Mouse (Mus musculus): Measurements from ENCODE around the gene Ttc3. TPM values are rescaled to one million over a fixed set of nuclear protein-coding genes. Genes with fewer than 3 reads are reported as not detected.

The Ttc3 gene
- polyA plus RNA-seq, 1 experiment from 2014 or later = 237 TPM

DNA sequence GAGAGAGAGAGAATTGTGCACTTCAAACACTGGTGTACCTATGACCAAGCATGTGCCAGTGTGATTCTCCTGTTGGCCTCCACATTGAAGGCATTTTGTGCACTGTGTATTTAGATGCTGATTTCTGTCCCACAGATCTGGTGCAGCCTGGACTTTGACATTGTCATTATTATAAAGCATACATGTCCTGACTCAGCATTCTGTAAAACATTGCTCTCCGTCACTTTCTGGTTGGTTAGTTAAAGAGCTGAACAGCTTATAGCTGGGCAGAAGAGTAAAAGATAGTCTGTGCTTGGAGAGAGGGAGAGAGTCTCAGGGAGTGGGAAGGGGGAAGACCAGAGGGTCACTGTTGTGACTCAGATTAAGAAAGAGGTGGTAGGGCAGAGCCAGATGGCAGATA, 24.7 kb upstream of the Ttc3 start:
- peaks cover 7% of the 10 kb centered on the region; the same call in 1 of the 2 replicates for H3K4me1 ChIP-seq
- WGBS = 74% methylated on average over 1 of the region's 1 CpGs
- H3K27ac ChIP-seq = no peak overlapping the region
- H3K9me3 ChIP-seq = no peaks in the 10 kb centered on the region
- no peak overlapping the region for H3K4me3 ChIP-seq
- no peaks in the 10 kb centered on the region for H3K36me3 ChIP-seq
- ATAC-seq (ENCODE audit: insufficient number of reproducible peaks, low FRiP score, low TSS enrichment, low read depth) = no peak
- no peaks in the 10 kb centered on the region for H3K27me3 ChIP-seq
- no peak overlapping the region for H3K9ac ChIP-seq
- H3K4me2 ChIP-seq = no peak overlapping the region

DNA sequence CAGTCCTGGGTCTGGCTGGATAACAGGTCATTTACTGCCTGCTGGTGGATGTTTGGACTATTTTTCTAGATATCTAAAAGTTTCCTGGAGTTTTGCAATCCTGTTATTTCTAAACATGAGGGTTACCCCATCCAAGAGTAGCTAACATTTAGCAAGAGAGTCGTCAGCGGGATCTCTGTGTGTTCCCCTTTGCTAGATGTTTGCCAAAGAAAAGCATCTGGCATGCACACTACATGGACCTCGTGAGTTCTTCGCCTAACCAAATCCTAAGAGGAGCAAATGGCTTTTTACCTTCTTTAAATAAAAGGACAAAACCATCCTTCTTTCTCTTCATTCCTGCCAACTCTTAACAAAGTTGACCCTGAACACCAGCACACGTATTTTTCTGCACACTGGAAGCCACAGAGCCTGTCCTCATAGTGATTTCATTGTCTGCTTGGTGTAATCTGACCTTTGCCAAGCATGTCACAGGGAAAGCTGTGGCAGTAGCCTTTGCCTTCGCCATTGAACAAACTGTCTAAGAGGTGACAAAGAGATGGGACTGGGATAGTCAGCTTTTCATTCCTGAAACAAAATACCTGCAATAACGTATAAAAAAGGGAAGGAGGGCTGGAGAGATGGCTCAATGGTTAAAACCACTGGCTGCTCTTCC, 23.2 kb upstream of the Ttc3 start:
- peaks cover 7% of the 10 kb centered on the region; the same call in 1 of the 2 replicates for H3K4me1 ChIP-seq
- no peaks in the 10 kb centered on the region for H3K36me3 ChIP-seq
- no peaks in the 10 kb centered on the region for H3K9me3 ChIP-seq
- no peak overlapping the region for H3K4me2 ChIP-seq
- H3K27ac ChIP-seq = no peak overlapping the region
- no peak overlapping the region for H3K9ac ChIP-seq
- 67% methylated on average over 7 of the region's 7 CpGs for WGBS
- no peak for ATAC-seq (ENCODE audit: insufficient number of reproducible peaks, low FRiP score, low TSS enrichment, low read depth)
- no peak overlapping the region for H3K4me3 ChIP-seq
- no peaks in the 10 kb centered on the region for H3K27me3 ChIP-seq

DNA sequence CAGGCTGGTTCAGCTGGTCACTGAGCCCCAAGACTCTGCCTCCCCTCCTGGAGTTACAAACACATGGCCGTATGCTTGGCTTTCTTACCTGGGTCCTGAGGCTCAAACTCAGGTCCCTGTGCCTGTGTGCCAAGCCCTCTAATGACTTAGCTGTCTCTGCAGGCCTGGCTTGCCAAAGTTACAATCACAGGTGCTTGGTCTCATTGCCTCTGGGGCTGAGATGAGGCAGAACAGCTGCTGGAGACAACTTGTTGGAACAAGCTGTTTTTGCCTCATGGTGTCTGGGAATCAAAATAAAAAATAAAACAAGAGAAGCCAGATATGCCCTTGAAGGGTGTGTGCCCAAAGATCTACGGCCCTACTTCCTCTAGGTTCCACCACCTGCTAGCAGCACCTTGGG, 21.6 kb upstream of the Ttc3 start:
- ATAC-seq (ENCODE audit: insufficient number of reproducible peaks, low FRiP score, low TSS enrichment, low read depth) = no peak
- Histone ChIP-seq H3K9me3 (no peaks in the 10 kb centered on the region), H3K4me2 (no peak overlapping the region)

DNA sequence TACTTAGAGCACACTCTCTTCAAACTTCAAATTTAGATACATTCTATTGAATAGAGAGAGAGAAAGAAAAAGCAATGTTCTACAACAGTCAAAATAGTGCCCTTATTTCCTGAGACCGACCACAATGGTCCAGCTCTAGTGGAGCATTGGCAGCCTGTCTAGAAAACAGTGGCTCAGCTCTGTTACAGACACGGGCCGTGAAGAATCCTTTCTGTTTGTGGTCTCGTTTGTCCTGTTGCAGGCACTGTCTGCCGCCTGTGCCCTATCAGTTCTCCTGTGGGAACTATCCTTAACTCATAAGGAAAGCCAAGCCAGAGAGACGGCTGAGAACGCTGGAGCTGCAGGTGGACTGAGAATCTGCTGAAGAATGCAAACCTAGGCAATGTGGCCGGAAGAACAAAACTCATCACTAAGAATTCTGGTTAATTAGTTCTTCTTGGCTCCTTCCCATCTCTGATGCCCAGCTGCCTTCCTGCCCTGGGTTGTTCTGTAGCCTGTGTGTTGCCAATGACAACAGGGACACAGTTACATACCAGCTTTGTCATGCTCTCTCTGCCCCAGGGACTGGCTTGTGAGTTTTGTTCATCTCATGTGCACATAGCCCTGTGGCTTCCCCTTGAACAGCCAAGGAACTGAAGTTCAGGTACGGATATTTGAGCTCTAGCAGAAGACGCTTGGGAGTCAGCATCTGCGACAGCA, 20.7 kb upstream of the Ttc3 start:
- 58% methylated on average over 11 of the region's 11 CpGs for WGBS
- Histone ChIP-seq H3K4me1 (peaks cover 7% of the 10 kb centered on the region; the same call in 1 of the 2 replicates), H3K9me3 (no peaks in the 10 kb centered on the region), H3K9ac (no peak overlapping the region), H3K4me3 (no peak overlapping the region), H3K27ac (peak overlapping the region; percentile 38; the same call in 1 of the 2 replicates), H3K36me3 (no peaks in the 10 kb centered on the region), H3K4me2 (no peak overlapping the region), H3K27me3 (no peaks in the 10 kb centered on the region)
- ATAC-seq (ENCODE audit: insufficient number of reproducible peaks, low FRiP score, low TSS enrichment, low read depth) = no peak; the same call in 1 of the 2 replicates

More for the DNA sequence above, 21.6 kb upstream of the Ttc3 start:
- Histone ChIP-seq H3K36me3 (no peaks in the 10 kb centered on the region), H3K4me3 (no peak overlapping the region), H3K27ac (no peak overlapping the region), H3K27me3 (no peaks in the 10 kb centered on the region), H3K9ac (no peak overlapping the region), H3K4me1 (peaks cover 7% of the 10 kb centered on the region; the same call in 1 of the 2 replicates)
- 65% methylated on average over 2 of the region's 2 CpGs for WGBS

DNA sequence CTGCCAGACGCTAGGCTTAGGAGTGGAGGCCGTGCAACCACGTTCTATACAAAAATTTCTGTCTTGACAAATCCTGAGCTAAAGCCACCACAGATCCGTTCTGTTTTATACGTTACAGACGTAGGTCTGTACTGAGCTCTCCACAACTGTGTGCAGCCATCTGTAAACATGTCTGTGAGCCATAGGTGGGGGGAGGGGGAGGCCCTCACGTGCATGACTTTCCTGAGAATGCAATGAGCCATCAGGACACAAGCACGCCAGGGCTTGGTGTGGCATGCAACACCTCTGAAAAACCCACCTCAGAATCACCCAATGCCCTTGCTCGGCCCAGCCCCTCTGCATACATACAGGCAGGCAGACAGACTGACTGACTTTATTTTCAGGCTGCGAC, 20.1 kb upstream of the Ttc3 start:
- WGBS = 53% methylated on average over 10 of the region's 10 CpGs

DNA sequence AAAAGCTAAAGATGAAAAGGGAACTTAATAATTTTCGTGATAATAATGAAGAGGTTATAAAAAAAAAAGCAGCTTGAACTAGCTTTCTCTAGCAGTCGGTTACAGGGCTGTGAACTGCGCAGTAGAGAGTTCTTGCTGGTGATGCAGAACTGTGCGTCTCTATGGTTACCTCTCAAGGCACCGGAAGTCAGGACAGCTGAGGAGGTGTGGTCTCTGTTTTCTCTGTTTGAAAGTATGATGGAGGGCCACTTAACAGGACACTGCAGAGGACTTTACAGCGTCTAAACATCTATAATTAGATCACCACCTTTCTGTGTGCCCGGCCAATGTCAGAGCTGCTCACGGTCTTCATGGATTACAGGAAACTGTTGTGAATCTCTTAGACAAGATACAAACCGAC, 16.0 kb upstream of the Ttc3 start:
- Histone ChIP-seq H3K9ac (no peak overlapping the region), H3K4me1 (peaks cover 7% of the 10 kb centered on the region; the same call in 1 of the 2 replicates), H3K9me3 (no peaks in the 10 kb centered on the region), H3K4me2 (no peak overlapping the region), H3K27me3 (no peaks in the 10 kb centered on the region), H3K4me3 (no peak overlapping the region), H3K36me3 (no peaks in the 10 kb centered on the region), H3K27ac (no peak overlapping the region)
- WGBS = 27% methylated on average over 9 of the region's 9 CpGs
- no peak for ATAC-seq (ENCODE audit: insufficient number of reproducible peaks, low FRiP score, low TSS enrichment, low read depth)

More for the DNA sequence above, 20.1 kb upstream of the Ttc3 start:
- Histone ChIP-seq H3K36me3 (no peaks in the 10 kb centered on the region), H3K4me3 (no peak overlapping the region), H3K27ac (no peak overlapping the region), H3K27me3 (no peaks in the 10 kb centered on the region), H3K4me2 (no peak overlapping the region), H3K9me3 (no peaks in the 10 kb centered on the region), H3K9ac (no peak overlapping the region), H3K4me1 (peaks cover 7% of the 10 kb centered on the region; the same call in 1 of the 2 replicates)
- no peak for ATAC-seq (ENCODE audit: insufficient number of reproducible peaks, low FRiP score, low TSS enrichment, low read depth)

DNA sequence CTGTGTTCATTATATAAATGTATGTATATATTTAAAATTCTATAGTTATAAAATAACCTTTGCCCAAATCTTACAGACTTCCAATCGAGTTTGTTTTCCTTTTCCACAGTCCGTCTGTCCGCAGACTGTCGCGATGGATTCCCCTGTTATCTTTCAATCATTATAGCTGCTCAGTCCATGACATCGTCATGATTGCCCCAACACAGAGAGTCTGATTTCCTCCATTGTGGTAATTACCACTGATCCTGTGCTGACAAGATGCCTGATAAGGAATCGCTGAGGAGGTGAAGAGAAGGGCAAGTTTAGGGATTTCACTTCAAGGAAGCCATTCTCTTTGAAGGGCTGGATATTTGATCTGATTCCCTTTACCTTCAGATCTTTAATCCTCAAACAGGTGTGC, 14.4 kb upstream of the Ttc3 start:
- Histone ChIP-seq H3K9me3 (no peaks in the 10 kb centered on the region), H3K4me3 (no peak overlapping the region), H3K4me1 (no peaks in the 10 kb centered on the region), H3K4me2 (no peak overlapping the region), H3K27me3 (no peaks in the 10 kb centered on the region), H3K9ac (no peak overlapping the region), H3K36me3 (no peaks in the 10 kb centered on the region), H3K27ac (no peak overlapping the region)
- no peak for ATAC-seq (ENCODE audit: insufficient number of reproducible peaks, low FRiP score, low TSS enrichment, low read depth)
- WGBS = 43% methylated on average over 7 of the region's 7 CpGs

DNA sequence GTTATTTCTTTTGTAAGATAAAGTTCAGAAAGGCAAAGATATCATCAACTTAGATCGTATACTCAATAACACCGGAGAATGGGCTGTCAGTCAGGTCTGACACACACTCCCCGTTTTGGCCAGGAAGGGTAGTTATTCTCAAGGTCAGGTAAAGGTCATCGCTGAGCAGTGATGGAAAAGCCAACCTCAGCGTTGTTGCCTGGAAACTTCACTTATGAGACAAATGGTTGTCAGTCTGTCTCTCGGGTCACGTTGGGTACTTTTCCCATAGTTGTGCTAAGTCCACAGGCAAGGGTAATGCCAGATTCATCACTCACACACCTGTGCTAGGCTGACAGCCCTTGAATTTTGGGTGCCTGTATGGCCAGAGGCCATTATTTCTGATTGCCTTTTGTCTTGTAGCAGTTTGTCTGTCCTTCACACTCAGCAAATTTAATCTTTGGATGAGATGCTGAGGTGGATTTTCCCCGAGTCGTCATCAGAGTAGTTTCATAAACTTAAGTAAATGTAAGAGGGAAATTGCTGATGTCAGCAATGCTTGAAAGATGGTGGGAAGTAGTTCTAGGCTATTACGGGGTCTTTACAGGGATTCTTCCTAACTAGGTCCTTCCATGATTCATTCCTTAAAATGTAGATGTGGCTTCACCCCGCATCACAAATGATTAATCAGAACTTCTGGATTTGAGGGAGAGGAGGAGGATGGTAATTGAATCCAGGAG, 13.5 kb upstream of the Ttc3 start:
- no peak overlapping the region for H3K4me2 ChIP-seq
- ATAC-seq (ENCODE audit: insufficient number of reproducible peaks, low FRiP score, low TSS enrichment, low read depth) = no peak
- H3K4me1 ChIP-seq = no peaks in the 10 kb centered on the region
- no peaks in the 10 kb centered on the region for H3K36me3 ChIP-seq
- no peaks in the 10 kb centered on the region for H3K9me3 ChIP-seq
- no peak overlapping the region for H3K4me3 ChIP-seq
- no peaks in the 10 kb centered on the region for H3K27me3 ChIP-seq
- WGBS = 62% methylated on average over 11 of the region's 11 CpGs
- H3K9ac ChIP-seq = no peak overlapping the region
- H3K27ac ChIP-seq = no peak overlapping the region

DNA sequence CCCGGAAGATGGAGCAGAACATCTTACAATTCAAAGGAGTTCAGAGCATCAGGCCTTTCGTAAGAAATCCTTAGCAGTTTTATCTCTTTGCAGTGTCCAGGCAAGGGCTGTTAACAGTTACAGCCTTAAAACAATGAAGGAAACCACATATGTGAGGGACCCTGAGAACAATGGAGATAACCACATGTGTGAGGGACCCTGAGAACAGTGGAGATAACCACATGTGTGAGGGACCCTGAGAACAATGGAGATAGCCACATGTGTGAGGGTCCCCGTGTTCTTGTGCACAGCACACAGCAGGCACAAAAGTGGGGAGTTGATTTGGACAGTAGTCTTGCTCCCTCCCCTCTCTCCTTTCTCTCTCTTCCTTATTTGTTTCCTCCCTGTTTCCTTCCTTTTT, 12.3 kb upstream of the Ttc3 start:
- no peak overlapping the region for H3K4me3 ChIP-seq
- ATAC-seq (ENCODE audit: insufficient number of reproducible peaks, low FRiP score, low TSS enrichment, low read depth) = no peak

DNA sequence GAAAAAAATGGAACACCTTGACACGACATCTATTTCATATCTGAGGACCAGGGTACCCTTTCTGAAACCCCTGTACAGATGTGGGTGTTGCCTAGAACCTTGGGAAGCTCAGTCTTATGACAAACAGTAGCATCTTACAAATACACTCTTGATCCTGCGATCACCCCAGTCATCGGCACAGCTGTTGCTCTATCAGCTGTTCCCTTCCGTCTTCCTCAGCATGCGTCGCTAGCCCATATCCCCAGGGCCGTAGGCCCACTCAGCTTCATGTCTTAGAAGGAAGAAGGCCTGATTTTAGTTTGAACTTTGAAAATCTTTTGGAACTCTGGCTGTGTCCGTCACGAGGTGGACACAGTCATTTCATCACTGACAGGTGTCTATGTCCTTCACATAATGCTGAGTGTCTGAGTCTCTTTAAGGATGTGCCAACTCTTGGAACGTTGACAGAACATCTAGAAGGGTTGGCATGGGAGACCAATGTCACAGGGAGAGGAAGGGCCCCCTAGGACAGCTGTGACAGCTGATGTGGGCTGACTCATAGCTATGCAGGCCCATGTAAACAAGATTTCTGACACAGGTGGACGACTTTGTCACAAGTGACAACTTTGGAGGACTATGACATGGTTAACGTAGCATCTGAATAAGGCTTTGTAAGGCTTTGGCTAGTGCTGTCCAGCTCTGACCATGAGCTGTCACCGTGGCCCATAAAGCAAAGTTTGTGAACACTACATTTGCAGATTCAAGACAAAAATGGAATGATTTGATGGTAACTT, 9.7 kb upstream of the Ttc3 start:
- peaks cover 3% of the 10 kb centered on the region; the same call in 1 of the 2 replicates for H3K4me1 ChIP-seq
- no peak overlapping the region for H3K4me3 ChIP-seq
- H3K9me3 ChIP-seq = no peaks in the 10 kb centered on the region
- 82% methylated on average over 13 of the region's 13 CpGs for WGBS
- no peak overlapping the region for H3K9ac ChIP-seq
- H3K4me2 ChIP-seq = no peak overlapping the region
- H3K27ac ChIP-seq = no peak overlapping the region
- H3K36me3 ChIP-seq = 0 out of 2 replicates have a peak, but pooled peaks cover 9% of the 10 kb centered on the region
- H3K27me3 ChIP-seq = no peaks in the 10 kb centered on the region
- peak; percentile 49; the same call in 1 of the 2 replicates for ATAC-seq (ENCODE audit: insufficient number of reproducible peaks, low FRiP score, low TSS enrichment, low read depth)

More for the DNA sequence above, 12.3 kb upstream of the Ttc3 start:
- 87% methylated on average over 3 of the region's 3 CpGs for WGBS
- H3K36me3 ChIP-seq = no peaks in the 10 kb centered on the region
- H3K27me3 ChIP-seq = no peaks in the 10 kb centered on the region
- H3K27ac ChIP-seq = no peak overlapping the region
- H3K4me2 ChIP-seq = no peak overlapping the region
- H3K4me1 ChIP-seq = peaks cover 3% of the 10 kb centered on the region; the same call in 1 of the 2 replicates
- H3K9ac ChIP-seq = no peak overlapping the region
- H3K9me3 ChIP-seq = no peaks in the 10 kb centered on the region

DNA sequence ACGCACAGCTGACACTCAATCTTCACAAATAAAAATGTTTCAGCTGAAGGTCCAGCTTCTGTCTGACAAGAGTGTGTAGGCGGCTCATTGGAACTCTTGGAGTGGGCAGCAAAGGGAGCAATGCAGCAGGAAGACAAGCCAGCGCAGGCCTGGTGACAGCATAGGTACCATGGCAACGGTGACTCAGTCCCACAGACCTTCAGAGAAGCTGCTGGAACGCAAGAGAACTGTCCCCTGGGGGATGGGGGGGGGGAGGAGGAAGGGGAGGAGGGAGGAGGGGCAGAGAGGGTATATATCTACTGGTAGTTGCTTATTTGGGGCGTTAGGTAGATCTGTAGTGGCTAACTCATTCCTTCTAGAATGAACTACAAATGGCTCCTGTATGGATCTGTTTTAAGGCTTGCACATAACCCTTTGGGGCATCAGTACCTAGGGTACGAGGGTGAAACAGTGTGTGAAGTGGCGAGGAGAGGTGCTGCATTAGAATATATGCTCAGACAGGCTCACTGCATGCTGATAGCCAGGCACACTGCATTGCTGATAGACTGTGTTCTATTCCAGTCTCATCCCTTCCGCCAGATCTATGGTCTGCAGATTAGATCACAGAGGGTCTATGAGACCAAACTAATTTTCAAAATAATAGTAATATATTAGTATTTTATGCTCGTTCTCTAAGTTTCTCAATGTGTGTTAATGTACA, 8.1 kb upstream of the Ttc3 start:
- no peak; the same call in 1 of the 2 replicates for ATAC-seq (ENCODE audit: insufficient number of reproducible peaks, low FRiP score, low TSS enrichment, low read depth)
- no peaks in the 10 kb centered on the region for H3K9me3 ChIP-seq
- H3K9ac ChIP-seq = no peak overlapping the region
- H3K4me2 ChIP-seq = no peak overlapping the region
- peaks cover 12% of the 10 kb centered on the region; the same call in 1 of the 2 replicates for H3K36me3 ChIP-seq
- no peak overlapping the region for H3K27ac ChIP-seq
- peaks cover 3% of the 10 kb centered on the region; the same call in 1 of the 2 replicates for H3K4me1 ChIP-seq
- 47% methylated on average over 10 of the region's 10 CpGs for WGBS
- H3K4me3 ChIP-seq = no peak overlapping the region
- no peaks in the 10 kb centered on the region for H3K27me3 ChIP-seq

All from limb, embryonic 15.5 days (tissue).